Mouse (Mus musculus) C2C12 (cell line): ENCODE measurements at regions not wholly inside any gene's neighbourhood (a gene's known extent, or its start where the extent isn't known, plus 50 kb on each side); places are given as distances from the start of the nearest gene placed in this dataset.

Source experiments
- CTCF ChIP-seq: IDR thresholded peaks from one replicate; pipeline ENCODE4 v1.5.1; 2011; ENCODE audit not compliant: control insufficient read depth, insufficient read depth, insufficient read length
- FOSL1 ChIP-seq: IDR thresholded peaks from one replicate; pipeline ENCODE4 v1.8.0; 2011; ENCODE audit warnings: mild to moderate bottlenecking, low read length; ENCODE audit not compliant: poor library complexity, insufficient read depth, severe bottlenecking
- MAX ChIP-seq: IDR thresholded peaks from one replicate; pipeline ENCODE4 v1.6.1; 2011; ENCODE audit warnings: mild to moderate bottlenecking, control low read depth
- USF1 ChIP-seq: IDR thresholded peaks from one replicate; pipeline ENCODE4 v1.6.1; 2011; ENCODE audit warnings: low read depth, mild to moderate bottlenecking, control low read depth, moderate library complexity

DNA sequence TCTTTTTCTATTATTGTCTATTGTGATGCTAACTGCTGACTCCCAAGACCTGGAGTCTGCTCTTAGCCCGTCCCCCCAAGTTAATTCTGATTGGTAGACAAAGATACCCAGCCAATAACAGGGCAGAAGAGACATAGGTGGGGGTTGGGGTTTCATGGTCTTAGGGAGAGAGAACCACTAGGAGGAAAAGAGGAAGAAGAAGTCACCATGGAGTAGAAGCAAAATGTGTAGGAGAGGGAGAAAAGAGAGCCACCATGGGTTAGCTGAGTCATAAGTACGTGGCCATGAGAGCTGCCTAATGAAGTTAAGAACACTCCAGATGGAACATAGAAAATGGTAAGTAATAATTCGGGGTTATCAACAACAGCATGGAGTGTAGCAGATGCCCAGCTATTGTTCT is 539.6 kb upstream of the Slc8a1 start:
- TF ChIP-seq CTCF (no peak), FOSL1 (no peak), USF1 (no peak), MAX (no peak)
